Mouse (Mus musculus): ENCODE data around the gene Glipr1l3. TPM values are rescaled to one million over a fixed set of nuclear protein-coding genes. Genes with fewer than 3 reads are reported as not detected.
"Not testable (repeated sequence)": the region's sequence is repeated elsewhere in the genome, so short reads cannot be mapped to it uniquely, and the experiment has no call there.

Gene Glipr1l3
- not detected for polyA plus RNA-seq (2017; shearing (Covaris generic))

DNA sequence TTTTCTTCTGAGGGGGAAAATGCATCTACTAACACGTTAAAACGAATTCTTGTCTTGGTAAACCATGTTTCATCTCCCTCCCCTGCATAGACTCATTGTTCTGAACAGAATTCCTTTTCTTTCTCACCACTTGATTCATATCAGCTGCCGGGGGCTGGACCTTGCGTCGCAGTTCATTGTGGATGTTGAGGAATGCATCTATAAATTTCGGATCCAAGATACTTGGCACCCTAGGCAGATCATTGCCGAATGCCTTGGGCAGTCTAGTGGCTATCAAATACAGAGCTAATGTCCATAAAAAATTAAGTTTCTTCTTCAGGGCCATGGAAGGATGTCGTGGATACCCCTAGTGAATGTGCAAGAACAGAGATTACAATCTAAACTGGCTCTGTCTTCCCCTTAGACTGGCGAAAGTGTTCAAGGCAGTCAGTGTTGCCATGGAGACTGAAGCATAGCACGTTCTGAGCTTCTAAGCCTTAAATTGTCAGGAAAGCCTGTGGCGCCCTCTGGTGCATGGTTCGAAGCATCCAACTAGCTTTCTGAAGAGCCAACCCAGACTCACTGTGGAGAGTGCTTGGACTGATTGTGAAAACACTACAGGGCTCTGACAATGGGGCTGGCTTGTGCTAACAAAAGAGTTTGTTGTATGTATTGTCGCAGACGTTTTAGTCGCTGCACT, at the start of gene Glipr1l3:
Gene Glipr1l3 (minus strand): TSS at position 446 of the 679 bp plus-strand sequence.
- peak; percentile 43 for ATAC-seq

DNA sequence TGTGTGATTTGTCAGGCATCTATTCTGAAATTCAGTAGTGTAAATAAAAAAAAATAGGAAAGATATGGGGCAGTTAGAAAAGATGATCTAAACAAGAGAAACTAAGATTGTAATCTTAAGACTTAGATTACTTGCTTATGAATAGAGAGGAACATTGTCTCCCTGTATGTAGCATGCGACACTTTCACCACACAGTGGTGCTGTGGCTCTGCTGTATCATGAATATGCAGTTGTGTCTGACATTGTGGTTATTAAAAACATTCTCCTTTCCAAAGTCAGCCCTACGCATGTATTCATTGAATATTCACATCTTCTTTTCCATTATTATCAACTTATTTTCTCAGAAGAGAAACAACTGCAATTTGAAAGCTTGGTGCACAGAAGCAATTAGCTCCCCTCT, 43.3 kb upstream of the Glipr1l3 start:
- no peak for ATAC-seq

DNA sequence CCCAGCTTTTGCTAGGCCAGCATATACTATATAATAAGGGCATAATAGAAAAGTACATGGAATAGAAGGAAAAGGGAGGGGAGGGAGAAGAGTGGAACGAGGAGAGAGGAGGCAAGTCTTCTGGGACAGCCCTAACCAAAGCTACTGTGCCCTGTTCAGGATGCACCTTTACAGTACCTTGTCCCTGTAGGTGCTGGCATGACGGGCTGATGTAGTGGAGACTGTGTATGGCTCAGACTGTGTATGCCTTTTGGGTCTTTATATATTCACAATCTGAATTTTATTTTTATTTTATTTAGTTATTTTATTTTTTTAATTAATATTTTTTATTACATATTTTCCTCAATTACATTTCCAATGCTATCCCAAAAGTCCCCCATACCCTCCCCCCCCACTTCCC, 33.8 kb upstream of the Glipr1l3 start:
- ATAC-seq, result not testable (repeated sequence)

DNA sequence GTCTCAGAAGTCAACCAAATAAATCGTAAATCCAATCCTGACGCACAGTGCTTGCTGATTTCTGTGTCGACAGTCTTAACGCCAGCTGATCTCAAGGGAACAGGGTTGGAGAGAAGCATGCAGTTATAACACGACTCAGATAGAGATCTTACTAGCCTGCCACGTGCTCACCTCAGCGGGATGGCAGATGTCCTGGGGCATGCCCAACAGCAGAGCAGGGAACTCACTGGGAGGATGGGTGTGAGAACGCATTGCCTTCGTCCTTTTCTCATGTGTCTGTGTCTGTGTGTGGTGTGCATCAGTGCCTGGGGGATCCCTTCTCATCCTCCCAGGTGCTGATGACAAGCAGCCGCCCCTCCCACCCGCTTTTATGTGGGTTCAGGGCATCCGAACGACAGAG, 16.9 kb upstream of the Glipr1l3 start:
- not testable (repeated sequence) for ATAC-seq

DNA sequence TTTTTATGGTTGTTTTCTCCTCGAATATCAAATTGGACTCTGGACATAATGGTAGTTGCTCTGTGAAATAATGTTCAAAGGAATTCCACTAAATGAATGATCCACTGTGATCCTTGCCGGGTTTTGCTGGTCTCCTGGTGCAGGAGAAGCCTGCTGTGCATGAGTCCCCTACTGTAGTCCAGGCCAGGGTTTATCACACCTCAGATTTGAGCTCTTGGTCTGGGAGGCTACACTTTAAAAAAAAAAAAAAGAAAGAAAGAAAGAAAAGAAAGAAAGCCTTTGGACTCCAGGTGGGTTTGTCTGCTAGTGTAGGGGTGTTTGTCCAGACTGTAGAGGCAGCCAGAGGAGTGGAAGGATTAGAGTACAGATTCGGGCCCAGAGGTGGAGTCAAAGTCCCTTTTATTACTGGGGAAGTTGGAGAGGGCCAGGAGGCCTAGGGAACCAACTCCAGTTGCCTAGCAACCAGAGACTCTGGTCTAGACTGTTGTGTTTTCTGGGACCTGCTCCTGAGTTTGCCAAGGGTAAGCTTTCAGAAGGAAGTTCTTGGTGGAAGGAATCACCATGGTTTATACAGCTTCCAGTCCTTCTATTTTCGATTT, 3.1 kb upstream of the Glipr1l3 start, which contains the start of gene Caps2:
Gene Caps2 (plus strand): TSS at position 454 of the 599 bp plus-strand sequence.
- no peak for ATAC-seq

DNA sequence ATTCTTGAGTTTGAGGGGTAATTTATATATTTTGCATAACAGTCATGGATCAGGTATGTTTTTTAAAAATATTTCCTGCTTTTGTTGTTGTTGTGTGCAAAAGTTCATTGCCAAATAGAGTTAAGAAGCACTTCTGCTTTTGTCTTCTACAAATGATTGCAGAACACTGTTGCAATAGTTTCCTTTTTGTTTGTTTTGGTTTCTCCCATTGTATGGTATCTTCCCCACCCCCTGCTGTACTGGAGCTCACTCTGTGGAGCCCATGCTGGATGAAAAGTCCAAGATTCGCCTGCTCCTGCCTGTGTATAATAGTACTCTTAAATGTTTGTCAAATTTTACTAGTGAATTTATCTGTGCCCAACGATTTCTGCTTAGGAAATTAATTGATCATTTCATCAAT, 20.3 kb downstream of the Glipr1l3 start:
- ATAC-seq, result no peak

DNA sequence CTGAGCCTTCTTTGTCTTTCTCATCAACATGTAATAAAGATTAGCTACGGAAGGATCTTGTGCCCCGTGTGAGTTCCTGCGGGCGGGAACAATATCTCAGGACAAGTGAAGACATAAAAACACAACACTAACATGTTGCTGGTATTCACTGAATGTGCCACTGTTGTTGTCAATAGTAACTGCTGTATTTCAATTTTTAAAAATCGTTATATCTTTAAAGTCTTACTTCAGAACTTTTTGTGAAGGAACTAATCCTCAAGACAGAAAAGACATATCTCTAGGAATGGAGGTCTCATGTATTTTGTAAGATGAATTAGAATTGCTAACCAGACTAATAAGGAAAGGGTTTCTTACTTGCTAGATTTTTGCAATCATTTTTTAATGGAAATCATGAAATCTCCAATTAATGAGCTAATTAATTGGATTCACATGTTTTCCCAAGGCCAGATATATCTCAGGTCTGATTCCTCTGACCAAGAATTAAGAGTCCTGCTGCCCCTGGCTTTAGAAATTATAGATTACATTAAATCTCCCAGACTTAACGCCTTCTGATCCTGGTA, 21.2 kb downstream of the Glipr1l3 start:
- ATAC-seq, result no peak

DNA sequence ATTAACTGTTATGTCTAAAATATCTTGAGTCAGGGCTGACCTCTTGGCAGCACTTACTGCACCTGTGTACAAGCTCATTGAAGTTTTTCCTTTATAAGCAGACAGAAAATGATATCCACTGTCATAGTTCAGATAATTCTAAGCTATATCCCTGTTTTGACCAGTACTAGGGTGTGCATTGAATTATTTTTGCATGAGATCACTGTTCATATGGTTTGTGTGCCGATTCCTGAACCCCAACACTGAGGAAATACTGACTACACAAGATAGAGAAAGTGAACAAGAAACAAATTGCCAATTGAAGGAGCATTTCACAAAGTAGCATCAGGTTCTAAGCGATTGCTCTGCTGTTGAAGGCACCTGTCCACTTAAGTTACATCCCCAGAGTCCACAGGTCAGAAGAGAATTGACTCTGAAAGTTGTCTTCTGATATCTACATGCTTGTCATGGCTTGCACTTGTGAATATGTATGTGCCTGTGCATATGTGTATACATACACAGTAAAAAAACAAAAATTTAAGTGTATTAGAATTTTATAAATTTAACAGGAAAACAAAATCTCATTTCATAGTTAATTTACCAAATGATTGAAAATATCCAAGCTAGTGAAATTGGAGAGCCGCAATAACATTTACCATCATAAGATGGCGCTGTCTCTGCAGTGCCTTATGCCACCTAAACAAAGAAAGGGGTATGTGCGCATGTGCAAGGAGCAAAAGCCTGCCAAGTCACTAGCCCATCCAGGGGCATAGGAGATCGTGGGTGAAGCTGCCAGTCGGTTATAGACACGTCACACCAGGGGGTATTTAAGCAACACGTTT, 21.9 kb downstream of the Glipr1l3 start:
- no peak for ATAC-seq

DNA sequence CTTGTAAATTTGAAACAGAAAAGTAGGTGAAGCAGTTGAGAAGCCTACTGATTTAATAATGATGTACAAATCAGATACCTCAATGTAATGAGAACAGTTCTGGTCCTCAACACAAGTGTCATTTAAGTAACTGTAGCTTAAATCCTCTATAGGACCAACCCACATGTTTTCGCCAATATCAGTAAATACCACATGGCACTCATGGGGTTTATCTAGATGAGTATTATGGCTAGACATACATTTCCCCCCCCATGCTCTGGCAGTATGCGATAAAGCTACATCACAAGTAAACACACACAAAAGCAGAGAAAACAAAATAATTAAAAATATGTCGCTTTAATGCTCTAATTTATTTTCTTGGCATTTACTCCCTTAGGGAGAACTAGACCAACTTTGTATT, 27.9 kb downstream of the Glipr1l3 start:
- no peak for ATAC-seq

DNA sequence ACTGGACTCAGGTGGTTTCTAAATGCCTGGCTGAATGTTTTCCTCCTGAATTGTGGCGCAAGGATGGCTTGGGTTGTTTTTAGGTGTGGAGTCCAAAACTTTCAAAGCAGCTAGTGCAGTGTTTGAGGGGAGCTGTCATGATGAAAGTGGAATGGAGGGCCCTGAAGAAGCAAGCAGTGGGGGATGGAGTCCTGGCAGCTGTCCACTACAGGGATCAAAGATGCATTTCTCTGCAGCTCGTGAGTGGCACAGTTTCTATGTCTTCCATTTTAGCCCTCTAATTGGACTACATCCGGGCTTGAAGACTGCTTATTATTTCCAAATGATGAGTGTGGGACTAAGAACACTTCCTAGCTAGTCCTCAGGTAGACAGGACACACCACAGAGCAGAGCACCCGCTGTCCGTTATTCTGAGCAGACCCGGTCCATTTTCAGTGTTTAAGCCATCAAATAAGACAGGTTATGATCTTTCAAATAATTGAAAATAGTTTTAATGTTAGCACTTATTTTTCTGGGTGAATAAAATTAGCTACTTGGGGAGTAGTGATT, 32.4 kb downstream of the Glipr1l3 start:
- not testable (repeated sequence) for ATAC-seq

DNA sequence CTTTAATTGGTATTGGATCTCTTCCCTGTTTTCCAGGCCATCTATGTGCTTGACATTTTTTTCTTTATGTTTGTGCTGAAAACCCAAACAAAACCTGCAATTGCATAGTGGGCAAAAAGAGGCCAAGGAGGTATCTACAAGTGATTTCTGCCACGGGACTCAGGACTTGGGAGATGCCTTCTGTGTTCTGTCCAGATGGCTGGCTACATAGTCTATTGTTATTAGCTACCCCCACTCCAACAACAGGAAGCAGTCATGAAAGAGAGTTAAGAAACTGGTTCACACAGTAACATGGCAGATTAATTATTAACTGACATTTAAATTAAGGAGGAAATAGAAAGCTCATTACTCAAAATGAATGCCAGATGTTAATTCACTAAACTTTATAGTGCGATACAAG, 35.0 kb downstream of the Glipr1l3 start:
- ATAC-seq, result not testable (repeated sequence)

DNA sequence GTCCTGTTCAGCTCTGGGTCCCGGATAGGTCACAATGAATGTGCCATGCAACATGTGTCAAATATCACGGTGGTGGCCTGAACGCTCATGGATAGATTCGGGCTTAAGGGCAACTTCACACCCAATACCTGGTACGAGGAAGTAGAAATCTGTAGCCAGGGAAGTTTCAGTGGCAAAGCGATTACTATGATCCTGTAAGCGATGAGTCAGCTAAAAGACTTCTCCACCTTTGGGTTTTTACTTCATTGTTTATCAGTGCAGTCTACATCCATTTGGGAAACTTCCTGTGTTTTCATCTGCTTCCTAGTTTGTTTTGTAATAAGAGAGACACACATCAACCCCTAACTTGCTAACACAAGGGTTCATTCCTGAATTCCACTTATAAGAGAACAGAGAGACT, 49.7 kb downstream of the Glipr1l3 start:
- no peak for ATAC-seq

DNA sequence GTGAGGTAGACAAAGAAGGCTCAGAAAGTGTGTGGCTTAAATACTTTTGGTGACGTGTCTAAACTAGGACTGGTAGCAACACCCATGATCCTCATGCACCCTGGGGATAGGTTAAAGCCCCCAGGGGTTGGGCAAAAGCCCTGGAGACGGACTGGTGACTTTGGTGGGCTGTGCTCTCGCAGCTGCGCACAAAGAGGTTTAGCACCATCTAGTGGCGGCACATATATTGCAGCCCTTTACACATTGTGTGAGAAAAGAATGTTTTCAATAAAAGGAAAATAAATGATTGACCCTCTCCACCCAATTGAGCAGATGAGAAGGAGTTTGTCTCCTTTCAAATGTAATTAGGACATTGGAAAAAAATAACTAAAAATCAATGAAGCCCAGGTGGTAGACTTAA, 54.3 kb downstream of the Glipr1l3 start:
- ATAC-seq, result peak; percentile 59

Other genes with a start within 250 kb of the Glipr1l3 start
- gene Krr1, start 187.7 kb downstream of the Glipr1l3 start, polyA plus RNA-seq (2017; shearing (Covaris generic)), result 10 to 100 TPM; 41.2 to 41.9 TPM
- gene Glipr1, start 157.7 kb downstream of the Glipr1l3 start, polyA plus RNA-seq (2017; shearing (Covaris generic)), result 100 to 1,000 TPM; 129 to 142 TPM
- gene Glipr1l1, start 100.1 kb downstream of the Glipr1l3 start, polyA plus RNA-seq (2017; shearing (Covaris generic)), result not detected
- gene Glipr1l2, start 77.0 kb downstream of the Glipr1l3 start, polyA plus RNA-seq (2017; shearing (Covaris generic)), result not detected
- not detected for gene Caps2, start 3.3 kb upstream of the Glipr1l3 start, polyA plus RNA-seq (2017; shearing (Covaris generic))
- not detected for gene Kcnc2, start 110.8 kb upstream of the Glipr1l3 start, polyA plus RNA-seq (2017; shearing (Covaris generic))

All from activated CD4-positive, CD25-positive, alpha-beta regulatory T cell, adult 4 months (primary cell).